Mouse (Mus musculus): ENCODE measurements at regions not wholly inside any gene's neighbourhood (a gene's known extent, or its start where the extent isn't known, plus 50 kb on each side); places are given as distances from the start of the nearest gene placed in this dataset.

DNA sequence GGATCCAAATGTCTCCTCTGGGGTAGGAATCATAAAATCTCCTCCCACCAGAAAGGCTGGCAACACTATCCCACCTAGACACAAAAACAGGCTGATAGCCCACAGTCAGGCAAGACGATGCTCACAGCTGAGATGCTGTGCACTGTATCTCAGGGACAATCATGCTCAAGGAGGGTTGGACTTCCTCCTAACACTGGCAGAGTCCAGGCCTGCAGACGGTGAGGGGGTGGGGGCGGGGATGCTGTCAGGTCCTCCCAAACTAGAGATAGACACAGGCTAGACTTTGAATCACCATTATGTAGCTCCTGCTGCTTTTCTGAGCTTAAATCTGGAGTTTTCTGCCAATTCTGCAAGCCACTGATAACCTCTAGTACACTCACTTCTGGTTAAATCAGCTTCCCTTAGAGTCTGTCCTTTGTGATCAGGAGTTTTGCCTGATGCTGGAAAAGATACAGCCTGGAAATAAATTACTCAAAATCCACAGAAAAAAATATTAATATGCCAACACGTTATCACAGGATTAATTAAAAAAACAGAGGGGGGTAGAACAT is 445.1 kb upstream of the Smim15 start:
- no peak for ATAC-seq (replicated peaks)
- Histone ChIP-seq H3K9ac (replicated peaks) (no peak overlapping the region), H3K27me3 (no peaks in the 10 kb centered on the region), H3K36me3 (no peaks in the 10 kb centered on the region), H3K4me3 (no peak overlapping the region), H3K4me1 (peaks cover 11% of the 10 kb centered on the region), H3K27ac (replicated peaks) (no peak overlapping the region), H3K4me2 (replicated peaks) (no peak overlapping the region), H3K9me3 (0 out of 2 replicates have a peak, but pooled peaks cover 6% of the 10 kb centered on the region)
- 44% methylated on average over 4 of the region's 4 CpGs for WGBS

DNA sequence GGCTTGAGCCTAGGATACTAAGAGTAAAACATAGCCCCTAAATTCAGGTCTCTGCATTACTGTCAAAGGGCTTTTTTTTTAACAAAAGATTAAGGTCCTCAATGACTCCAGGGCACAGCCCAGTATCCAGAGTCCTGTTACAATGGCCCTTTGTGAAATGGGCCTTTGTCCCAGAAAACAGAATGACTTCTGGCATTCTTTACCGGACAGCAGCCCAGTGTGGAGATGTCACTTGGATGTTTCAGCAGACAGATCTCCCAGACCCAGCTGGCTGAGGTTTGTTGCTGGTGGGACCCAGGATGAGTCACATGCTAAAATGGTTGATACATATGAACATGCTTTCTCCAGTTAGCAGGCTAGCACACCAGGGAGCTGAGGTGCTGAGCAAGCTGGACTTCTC is 445.9 kb upstream of the Smim15 start:
- H3K9me3 ChIP-seq = no peaks in the 10 kb centered on the region
- H3K36me3 ChIP-seq = no peaks in the 10 kb centered on the region
- no peak overlapping the region for H3K4me2 ChIP-seq (replicated peaks)
- H3K27me3 ChIP-seq = no peaks in the 10 kb centered on the region
- H3K4me3 ChIP-seq = no peak overlapping the region
- 24% methylated on average over 1 of the region's 1 CpGs for WGBS
- H3K27ac ChIP-seq (replicated peaks) = no peak overlapping the region
- no peak overlapping the region for H3K9ac ChIP-seq (replicated peaks)
- no peak for ATAC-seq (replicated peaks)
- peaks cover 11% of the 10 kb centered on the region for H3K4me1 ChIP-seq

GRCm38 (mm10) chr13:107597217-107597616 is 447.0 kb upstream of the Smim15 start:
- no peak overlapping the region for H3K4me2 ChIP-seq (replicated peaks)
- H3K27me3 ChIP-seq = no peaks in the 10 kb centered on the region
- H3K4me1 ChIP-seq = peaks cover 11% of the 10 kb centered on the region
- H3K36me3 ChIP-seq = no peaks in the 10 kb centered on the region
- H3K9me3 ChIP-seq = no peaks in the 10 kb centered on the region
- ATAC-seq (replicated peaks) = no peak
- H3K27ac ChIP-seq (replicated peaks) = no peak overlapping the region
- H3K4me3 ChIP-seq = no peak overlapping the region
- WGBS = 81% methylated on average over 2 of the region's 2 CpGs
- H3K9ac ChIP-seq (replicated peaks) = no peak overlapping the region

- Histone ChIP-seq H3K4me2 (replicated peaks) (no peak overlapping the region), H3K4me3 (no peak overlapping the region), H3K4me1 (peaks cover 11% of the 10 kb centered on the region), H3K27me3 (no peaks in the 10 kb centered on the region), H3K9me3 (no peaks in the 10 kb centered on the region), H3K9ac (replicated peaks) (no peak overlapping the region), H3K36me3 (no peaks in the 10 kb centered on the region), H3K27ac (replicated peaks) (no peak overlapping the region)
- ATAC-seq (replicated peaks) = no peak
- 88% methylated on average over 2 of the region's 2 CpGs for WGBS
Observed at GRCm38 (mm10) chr13:107596183-107596582, 448.1 kb upstream of the Smim15 start.

DNA sequence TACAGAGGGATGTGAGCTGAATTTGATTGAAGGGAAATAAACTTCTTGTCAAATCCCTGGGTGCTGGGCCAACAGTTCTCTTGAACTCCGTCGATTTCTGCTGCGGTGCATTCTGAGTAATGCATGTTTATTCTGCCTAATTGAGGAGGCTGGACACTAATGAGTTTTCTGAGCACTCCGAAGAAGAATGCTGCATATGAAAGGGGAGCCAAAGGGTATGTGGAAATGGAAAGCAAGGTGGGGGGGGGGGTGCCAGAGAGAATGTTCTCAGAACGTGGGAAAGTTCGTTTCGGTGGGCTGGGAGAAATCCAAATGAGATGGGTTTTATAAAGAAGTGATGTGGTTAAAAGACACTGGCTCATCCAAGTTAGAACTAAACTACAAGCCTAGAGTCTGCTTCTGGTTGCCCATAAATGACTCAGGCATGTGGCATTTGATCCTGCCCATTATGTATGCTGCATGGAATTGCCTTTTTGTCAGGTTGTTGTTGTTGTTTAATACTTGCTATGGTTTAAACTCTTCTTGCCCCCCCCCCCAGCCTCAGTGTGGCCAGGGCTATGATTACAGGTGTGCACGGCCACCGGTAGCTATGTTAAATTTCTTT is 455.7 kb upstream of the Smim15 start:
- H3K36me3 ChIP-seq = no peaks in the 10 kb centered on the region
- no peak overlapping the region for H3K9ac ChIP-seq (replicated peaks)
- H3K4me3 ChIP-seq = no peak overlapping the region
- peaks cover 13% of the 10 kb centered on the region for H3K4me1 ChIP-seq
- 13% methylated on average over 9 of the region's 9 CpGs for WGBS
- H3K27me3 ChIP-seq = no peaks in the 10 kb centered on the region
- ATAC-seq (replicated peaks) = peak; percentile 71
- H3K4me2 ChIP-seq (replicated peaks) = no peak overlapping the region
- H3K9me3 ChIP-seq = no peaks in the 10 kb centered on the region
- no peak overlapping the region for H3K27ac ChIP-seq (replicated peaks)

GRCm38 (mm10) chr13:107587678-107588077 is 456.6 kb upstream of the Smim15 start:
- Histone ChIP-seq H3K27me3 (no peaks in the 10 kb centered on the region), H3K9me3 (no peaks in the 10 kb centered on the region), H3K36me3 (no peaks in the 10 kb centered on the region), H3K27ac (replicated peaks) (no peak overlapping the region), H3K4me2 (replicated peaks) (no peak overlapping the region), H3K9ac (replicated peaks) (no peak overlapping the region), H3K4me1 (peaks cover 13% of the 10 kb centered on the region), H3K4me3 (no peak overlapping the region)
- ATAC-seq (replicated peaks) = no peak
- 66% methylated on average over 8 of the region's 8 CpGs for WGBS

DNA sequence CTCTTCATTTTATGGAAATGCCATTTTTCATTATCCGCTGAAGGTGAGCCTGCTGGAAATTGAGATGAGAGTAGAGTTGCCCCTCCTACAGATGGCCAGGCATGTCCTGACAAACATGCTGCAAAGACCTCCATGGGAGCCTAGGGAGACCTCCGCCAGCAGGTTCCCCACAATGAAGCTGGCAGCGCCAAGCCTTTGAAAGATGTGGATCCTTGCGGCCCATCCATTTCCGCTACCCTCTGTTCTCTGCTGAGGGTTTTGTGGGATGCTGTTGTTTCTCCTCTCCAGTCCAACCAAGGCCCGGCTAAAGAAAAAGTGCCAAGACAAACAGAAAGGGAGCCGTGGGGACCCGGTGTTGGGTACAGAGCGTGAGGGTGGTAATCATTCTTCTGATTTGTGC is 458.3 kb upstream of the Smim15 start:
- Histone ChIP-seq H3K36me3 (no peaks in the 10 kb centered on the region), H3K4me3 (no peak overlapping the region), H3K4me2 (replicated peaks) (no peak overlapping the region), H3K9ac (replicated peaks) (no peak overlapping the region), H3K27me3 (no peaks in the 10 kb centered on the region), H3K4me1 (peaks cover 13% of the 10 kb centered on the region), H3K9me3 (no peaks in the 10 kb centered on the region), H3K27ac (replicated peaks) (no peak overlapping the region)
- WGBS = 67% methylated on average over 9 of the region's 9 CpGs
- ATAC-seq (replicated peaks) = no peak

GRCm38 (mm10) chr13:107585353-107585752 is 458.9 kb upstream of the Smim15 start:
- Histone ChIP-seq H3K27me3 (no peaks in the 10 kb centered on the region), H3K9ac (replicated peaks) (no peak overlapping the region), H3K27ac (replicated peaks) (no peak overlapping the region), H3K36me3 (no peaks in the 10 kb centered on the region), H3K4me2 (replicated peaks) (no peak overlapping the region), H3K9me3 (no peaks in the 10 kb centered on the region), H3K4me1 (peaks cover 13% of the 10 kb centered on the region), H3K4me3 (no peak overlapping the region)
- ATAC-seq (replicated peaks) = no peak
- 35% methylated on average over 4 of the region's 4 CpGs for WGBS

- no peak overlapping the region for H3K9ac ChIP-seq (replicated peaks)
- H3K27me3 ChIP-seq = no peaks in the 10 kb centered on the region
- H3K4me3 ChIP-seq = no peak overlapping the region
- H3K36me3 ChIP-seq = no peaks in the 10 kb centered on the region
- no peak overlapping the region for H3K27ac ChIP-seq (replicated peaks)
- H3K4me2 ChIP-seq (replicated peaks) = no peak overlapping the region
- no peaks in the 10 kb centered on the region for H3K9me3 ChIP-seq
- H3K4me1 ChIP-seq = peaks cover 5% of the 10 kb centered on the region; the same call in 1 of the 2 replicates
- 79% methylated on average over 6 of the region's 6 CpGs for WGBS
- no peak for ATAC-seq (replicated peaks)
Observed at GRCm38 (mm10) chr13:107578968-107579367, 465.3 kb upstream of the Smim15 start.

GRCm38 (mm10) chr13:107577809-107578208 is 466.4 kb upstream of the Smim15 start:
- 80% methylated on average over 8 of the region's 8 CpGs for WGBS
- no peak for ATAC-seq (replicated peaks)
- Histone ChIP-seq H3K9me3 (no peaks in the 10 kb centered on the region), H3K9ac (replicated peaks) (no peak overlapping the region), H3K36me3 (no peaks in the 10 kb centered on the region), H3K27ac (replicated peaks) (no peak overlapping the region), H3K4me1 (peaks cover 10% of the 10 kb centered on the region; the same call in 1 of the 2 replicates), H3K27me3 (no peaks in the 10 kb centered on the region), H3K4me2 (replicated peaks) (no peak overlapping the region), H3K4me3 (no peak overlapping the region)

DNA sequence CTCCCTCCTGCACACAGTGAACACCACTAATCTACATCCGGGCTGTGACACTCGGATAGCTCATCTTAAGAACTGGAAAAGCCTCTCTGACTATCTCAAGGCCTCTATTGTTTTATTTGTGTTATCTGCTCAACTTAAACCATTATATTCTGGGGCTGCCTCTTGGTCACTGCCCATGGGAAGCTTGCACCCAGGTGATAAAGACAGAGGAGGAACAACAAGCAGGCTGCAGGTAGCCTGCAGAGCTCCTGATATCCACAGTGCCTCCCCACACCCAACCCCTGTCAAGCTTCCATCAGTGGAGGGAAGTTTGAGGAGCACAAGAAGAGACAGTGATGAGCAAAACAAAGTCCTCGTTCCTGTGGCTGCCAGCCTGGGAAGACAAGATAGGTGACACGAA is 467.0 kb upstream of the Smim15 start:
- no peak for ATAC-seq (replicated peaks)
- H3K4me2 ChIP-seq (replicated peaks) = no peak overlapping the region
- 86% methylated on average over 4 of the region's 4 CpGs for WGBS
- H3K4me1 ChIP-seq = peaks cover 10% of the 10 kb centered on the region; the same call in 1 of the 2 replicates
- H3K9me3 ChIP-seq = no peaks in the 10 kb centered on the region
- no peaks in the 10 kb centered on the region for H3K27me3 ChIP-seq
- H3K4me3 ChIP-seq = no peak overlapping the region
- H3K27ac ChIP-seq (replicated peaks) = no peak overlapping the region
- H3K36me3 ChIP-seq = no peaks in the 10 kb centered on the region
- no peak overlapping the region for H3K9ac ChIP-seq (replicated peaks)

DNA sequence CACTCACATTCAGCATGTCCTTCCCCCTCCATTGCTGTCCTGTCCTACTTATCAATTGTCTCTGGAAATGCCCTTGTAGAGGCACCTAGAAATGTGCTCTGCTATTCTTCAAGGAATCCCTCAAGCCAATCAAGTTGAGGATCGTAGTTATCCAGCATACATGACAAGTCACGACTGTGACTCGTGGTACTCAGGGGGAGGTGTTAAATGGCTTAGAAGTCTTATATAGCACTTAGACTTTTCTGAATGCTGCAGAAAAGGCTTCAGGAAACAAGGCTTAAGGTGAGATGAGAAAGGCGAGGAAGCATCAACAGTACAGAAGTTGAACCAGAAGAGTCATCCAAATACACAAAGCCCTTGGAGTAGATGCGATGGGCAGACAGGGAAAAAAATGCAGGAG is 467.5 kb upstream of the Smim15 start:
- ATAC-seq (replicated peaks) = no peak
- no peaks in the 10 kb centered on the region for H3K9me3 ChIP-seq
- WGBS = 94% methylated on average over 5 of the region's 5 CpGs

GRCm38 (mm10) chr13:107575025-107575424 is 469.2 kb upstream of the Smim15 start:
- no peak overlapping the region for H3K4me2 ChIP-seq (replicated peaks)
- no peaks in the 10 kb centered on the region for H3K36me3 ChIP-seq
- no peak overlapping the region for H3K27ac ChIP-seq (replicated peaks)
- H3K9me3 ChIP-seq = no peaks in the 10 kb centered on the region
- ATAC-seq (replicated peaks) = no peak
- H3K27me3 ChIP-seq = no peaks in the 10 kb centered on the region
- no peak overlapping the region for H3K4me3 ChIP-seq
- no peak overlapping the region for H3K9ac ChIP-seq (replicated peaks)
- peaks cover 10% of the 10 kb centered on the region; the same call in 1 of the 2 replicates for H3K4me1 ChIP-seq
- 88% methylated on average over 3 of the region's 3 CpGs for WGBS

More for the DNA sequence above, 467.5 kb upstream of the Smim15 start:
- H3K9ac ChIP-seq (replicated peaks) = no peak overlapping the region
- H3K4me3 ChIP-seq = no peak overlapping the region
- H3K4me2 ChIP-seq (replicated peaks) = no peak overlapping the region
- H3K4me1 ChIP-seq = peaks cover 10% of the 10 kb centered on the region; the same call in 1 of the 2 replicates
- no peaks in the 10 kb centered on the region for H3K27me3 ChIP-seq
- H3K27ac ChIP-seq (replicated peaks) = no peak overlapping the region
- H3K36me3 ChIP-seq = no peaks in the 10 kb centered on the region
